Mouse (Mus musculus) heart, embryonic 13.5 days (tissue): ENCODE measurements at regions not wholly inside any gene's neighbourhood (a gene's known extent, or its start where the extent isn't known, plus 50 kb on each side); places are given as distances from the start of the nearest gene placed in this dataset.

Source experiments
- ATAC-seq: fragments of 200-750 bp; cut with Nextera tagmentation; 2 replicates; pipeline ENCODE4 v1.8.0; 2017; ENCODE audit warnings: moderate TSS enrichment; ENCODE audit not compliant: insufficient number of reproducible peaks, low FRiP score, low TSS enrichment; ENCODE audit errors: extremely low read depth
- H3K27ac ChIP-seq: fragments of 300-500 bp; sonication (generic); replicated peaks from 2 replicates; pipeline ENCODE4 v1.5.1; 2015; ENCODE audit warnings: moderate library complexity, mild to moderate bottlenecking, inconsistent platforms
- H3K27me3 ChIP-seq: fragments of 300-500 bp; sonication (generic); replicated peaks from 2 replicates; pipeline ENCODE4 v1.6.1; 2015; ENCODE audit warnings: mild to moderate bottlenecking, inconsistent platforms
- H3K36me3 ChIP-seq: fragments of 300-500 bp; sonication (generic); 2 replicates; pipeline ENCODE4 v1.6.1; 2015; ENCODE audit warnings: mild to moderate bottlenecking, inconsistent platforms
- H3K4me1 ChIP-seq: fragments of 300-500 bp; sonication (generic); 2 replicates; pipeline ENCODE4 v1.6.1; 2015; ENCODE audit warnings: inconsistent platforms
- H3K4me2 ChIP-seq: fragments of 300-500 bp; sonication (generic); 2 replicates; pipeline ENCODE4 v1.6.1; 2015; ENCODE audit warnings: inconsistent platforms, mild to moderate bottlenecking, moderate library complexity
- H3K4me3 ChIP-seq: fragments of 300-500 bp; sonication (generic); 2 replicates; pipeline ENCODE4 v1.5.1; 2015; ENCODE audit warnings: moderate library complexity, mild to moderate bottlenecking, inconsistent platforms
- H3K9ac ChIP-seq: fragments of 300-500 bp; sonication (generic); 2 replicates; pipeline ENCODE4 v1.6.1; 2015; ENCODE audit warnings: inconsistent platforms, mild to moderate bottlenecking, moderate library complexity
- H3K9me3 ChIP-seq: fragments of 300-500 bp; sonication (generic); 2 replicates; pipeline ENCODE4 v1.6.1; 2016; ENCODE audit warnings: inconsistent platforms
- WGBS: fragments of 180-500 bp; shearing (Covaris S2); methylation state at CpG from one replicate; pipeline ENCODE4 v1.1.7; 2015; ENCODE audit warnings: mixed read lengths; 5-methylcytosine and 5-hydroxymethylcytosine counted together

- Histone ChIP-seq H3K4me2 (no peak overlapping the region), H3K27me3 (no peaks in the 10 kb centered on the region), H3K4me1 (no peaks in the 10 kb centered on the region), H3K4me3 (no peak overlapping the region), H3K27ac (no peak overlapping the region), H3K36me3 (no peaks in the 10 kb centered on the region), H3K9me3 (no peaks in the 10 kb centered on the region), H3K9ac (no peak overlapping the region)
- ATAC-seq: no peak
- 7% methylated on average over 3 of the region's 3 CpGs for WGBS
Measured at GRCm38 (mm10) chr6:121560852-121561251, 74.3 kb upstream of the A2m start.

GRCm38 (mm10) chr6:121560393-121560793 is 74.8 kb upstream of the A2m start:
- H3K27ac ChIP-seq: no peak overlapping the region
- no peak overlapping the region for H3K4me3 ChIP-seq
- H3K36me3 ChIP-seq: no peaks in the 10 kb centered on the region
- H3K27me3 ChIP-seq: no peaks in the 10 kb centered on the region
- no peak overlapping the region for H3K4me2 ChIP-seq
- H3K9me3 ChIP-seq: no peaks in the 10 kb centered on the region
- no peaks in the 10 kb centered on the region for H3K4me1 ChIP-seq
- no peak for ATAC-seq
- 50% methylated on average over 1 of the region's 1 CpGs for WGBS
- no peak overlapping the region for H3K9ac ChIP-seq

GRCm38 (mm10) chr6:121556481-121556880 is 78.7 kb upstream of the A2m start:
- no peak for ATAC-seq
- H3K4me2 ChIP-seq: no peak overlapping the region
- WGBS: under 1% methylated on average over 3 of the region's 3 CpGs
- H3K4me3 ChIP-seq: no peak overlapping the region
- no peak overlapping the region for H3K27ac ChIP-seq
- H3K9me3 ChIP-seq: 0 out of 2 replicates have a peak, but pooled peaks cover 3% of the 10 kb centered on the region
- H3K9ac ChIP-seq: no peak overlapping the region
- no peaks in the 10 kb centered on the region for H3K36me3 ChIP-seq
- H3K4me1 ChIP-seq: no peaks in the 10 kb centered on the region
- no peaks in the 10 kb centered on the region for H3K27me3 ChIP-seq

GRCm38 (mm10) chr6:121553501-121554132 is 80.1 kb upstream of the Iqsec3 start:
- ATAC-seq: no peak
- Histone ChIP-seq H3K27me3 (no peaks in the 10 kb centered on the region), H3K36me3 (no peaks in the 10 kb centered on the region), H3K27ac (no peak overlapping the region), H3K4me2 (no peak overlapping the region), H3K9ac (no peak overlapping the region), H3K9me3 (0 out of 2 replicates have a peak, but pooled peaks cover 3% of the 10 kb centered on the region), H3K4me1 (no peaks in the 10 kb centered on the region), H3K4me3 (no peak overlapping the region)
- 65% methylated on average over 2 of the region's 2 CpGs for WGBS

- H3K36me3 ChIP-seq: no peaks in the 10 kb centered on the region
- 63% methylated on average over 7 of the region's 7 CpGs for WGBS
- H3K4me2 ChIP-seq: no peak overlapping the region
- H3K9me3 ChIP-seq: no peaks in the 10 kb centered on the region
- no peaks in the 10 kb centered on the region for H3K4me1 ChIP-seq
- H3K4me3 ChIP-seq: no peak overlapping the region
- H3K27me3 ChIP-seq: peaks cover 3% of the 10 kb centered on the region; the same call in 1 of the 2 replicates
- H3K9ac ChIP-seq: no peak overlapping the region
- H3K27ac ChIP-seq: no peak overlapping the region
- ATAC-seq: no peak
Measured at GRCm38 (mm10) chr6:121533521-121533920, 60.0 kb upstream of the Iqsec3 start.

- no peaks in the 10 kb centered on the region for H3K9me3 ChIP-seq
- peaks cover 3% of the 10 kb centered on the region; the same call in 1 of the 2 replicates for H3K27me3 ChIP-seq
- H3K9ac ChIP-seq: no peak overlapping the region
- ATAC-seq: no peak
- no peaks in the 10 kb centered on the region for H3K36me3 ChIP-seq
- WGBS: 6% methylated on average over 3 of the region's 3 CpGs
- H3K4me1 ChIP-seq: no peaks in the 10 kb centered on the region
- H3K27ac ChIP-seq: no peak overlapping the region
- no peak overlapping the region for H3K4me3 ChIP-seq
- no peak overlapping the region for H3K4me2 ChIP-seq
Measured at GRCm38 (mm10) chr6:121532926-121533325, 59.4 kb upstream of the Iqsec3 start.

- Histone ChIP-seq H3K9me3 (no peaks in the 10 kb centered on the region), H3K27ac (no peak overlapping the region), H3K27me3 (peaks cover 3% of the 10 kb centered on the region; the same call in 1 of the 2 replicates), H3K4me2 (no peak overlapping the region), H3K4me1 (no peaks in the 10 kb centered on the region), H3K36me3 (no peaks in the 10 kb centered on the region), H3K9ac (no peak overlapping the region), H3K4me3 (no peak overlapping the region)
- WGBS: 69% methylated on average over 13 of the region's 13 CpGs
- no peak for ATAC-seq
Measured at GRCm38 (mm10) chr6:121531825-121532389, 58.4 kb upstream of the Iqsec3 start.

GRCm38 (mm10) chr6:121527281-121527680 is 53.8 kb upstream of the Iqsec3 start:
- H3K4me3 ChIP-seq: no peak overlapping the region
- no peaks in the 10 kb centered on the region; the same call in 1 of the 2 replicates for H3K27me3 ChIP-seq
- peaks cover 17% of the 10 kb centered on the region for H3K4me1 ChIP-seq
- no peak for ATAC-seq
- H3K4me2 ChIP-seq: no peak overlapping the region
- H3K9ac ChIP-seq: no peak overlapping the region
- WGBS: 80% methylated on average over 4 of the region's 4 CpGs
- no peaks in the 10 kb centered on the region for H3K9me3 ChIP-seq
- no peaks in the 10 kb centered on the region for H3K36me3 ChIP-seq
- no peak overlapping the region for H3K27ac ChIP-seq

GRCm38 (mm10) chr6:121526121-121526520 is 52.6 kb upstream of the Iqsec3 start:
- WGBS: 67% methylated on average over 2 of the region's 2 CpGs
- H3K36me3 ChIP-seq: no peaks in the 10 kb centered on the region
- ATAC-seq: no peak
- H3K9me3 ChIP-seq: no peaks in the 10 kb centered on the region
- H3K4me1 ChIP-seq: peaks cover 17% of the 10 kb centered on the region
- no peak overlapping the region for H3K4me3 ChIP-seq
- no peak overlapping the region for H3K27ac ChIP-seq
- no peak overlapping the region for H3K4me2 ChIP-seq
- H3K9ac ChIP-seq: no peak overlapping the region
- peaks cover 3% of the 10 kb centered on the region; the same call in 1 of the 2 replicates for H3K27me3 ChIP-seq

- 52% methylated on average over 3 of the region's 3 CpGs for WGBS
- no peak for ATAC-seq
- no peak overlapping the region for H3K4me3 ChIP-seq
Measured at GRCm38 (mm10) chr6:121524613-121524970, 51.1 kb upstream of the Iqsec3 start.

GRCm38 (mm10) chr6:121523882-121524612 is 50.6 kb upstream of the Iqsec3 start:
- peak overlapping the region; percentile 63 for H3K27ac ChIP-seq
- no peaks in the 10 kb centered on the region for H3K9me3 ChIP-seq
- H3K9ac ChIP-seq: no peak overlapping the region
- H3K27me3 ChIP-seq: peaks cover 8% of the 10 kb centered on the region
- no peak overlapping the region for H3K4me3 ChIP-seq
- 45% methylated on average over 11 of the region's 11 CpGs for WGBS
- peak; percentile 10; the same call in 1 of the 2 replicates for ATAC-seq
- peaks cover 17% of the 10 kb centered on the region for H3K4me1 ChIP-seq
- H3K36me3 ChIP-seq: no peaks in the 10 kb centered on the region
- H3K4me2 ChIP-seq: peak overlapping the region; percentile 39; the same call in 1 of the 2 replicates

More at GRCm38 (mm10) chr6:121524613-121524970, 51.1 kb upstream of the Iqsec3 start:
- H3K9ac ChIP-seq: no peak overlapping the region
- no peaks in the 10 kb centered on the region for H3K9me3 ChIP-seq
- no peaks in the 10 kb centered on the region for H3K36me3 ChIP-seq
- H3K27me3 ChIP-seq: peaks cover 4% of the 10 kb centered on the region; the same call in 1 of the 2 replicates
- H3K4me2 ChIP-seq: peak overlapping the region; percentile 39; the same call in 1 of the 2 replicates
- H3K4me1 ChIP-seq: peaks cover 17% of the 10 kb centered on the region
- peak overlapping the region; percentile 43; the same call in 1 of the 2 replicates for H3K27ac ChIP-seq
